Mouse (Mus musculus) olfactory bulb, adult 2 months (tissue): Measurements from ENCODE around the gene Tuba8.

ENCODE experiments used
- CTCF ChIP-seq: fragments of 200-500 bp; IDR thresholded peaks from 2 replicates; pipeline ENCODE4 v1.5.1; 2012; ENCODE audit warnings: low read depth, mild to moderate bottlenecking, low read length, moderate library complexity; ENCODE audit not compliant: insufficient read depth
- POLR2A ChIP-seq: fragments of 200-500 bp; IDR thresholded peaks from 2 replicates; pipeline ENCODE4 v1.6.1; 2012; ENCODE audit warnings: mild to moderate bottlenecking, low read depth, low read length, moderate library complexity; ENCODE audit not compliant: insufficient read depth

DNA sequence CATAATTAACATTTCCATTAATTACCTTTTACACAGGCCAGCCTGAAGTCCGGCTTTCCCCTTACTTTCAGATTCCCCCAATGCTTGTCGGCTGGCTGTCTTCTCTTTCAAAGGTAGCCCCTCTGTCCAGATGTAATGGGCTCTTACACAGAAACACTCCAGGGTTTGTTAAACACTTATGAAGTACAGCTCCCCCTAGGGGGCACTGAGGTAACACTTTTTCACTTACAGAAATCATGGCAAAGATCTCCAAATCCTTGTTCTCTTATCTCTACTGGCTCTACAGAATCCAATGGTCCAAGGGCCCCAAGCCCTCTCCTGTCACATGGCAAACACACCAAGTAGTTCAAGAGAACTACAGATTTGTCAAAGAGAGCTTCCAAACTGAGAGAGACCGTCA, 63.9 kb downstream of the Tuba8 start:
- no peak for TF ChIP-seq CTCF
- no peak for TF ChIP-seq POLR2A
